Mouse (Mus musculus) CH12.LX (cell line): Measurements from ENCODE around the gene Uhrf1bp1l. TPM values are rescaled to one million over a fixed set of nuclear protein-coding genes. Genes with fewer than 3 reads are reported as not detected.

Source experiments
- DNase-seq: peaks from one replicate; pipeline ENCODE4 v3.0.0-alpha.2; 2013; ENCODE audit errors: extremely low read depth
- H3K27ac ChIP-seq: 2 replicates; pipeline ENCODE4 v1.5.1; 2012; ENCODE audit warnings: low read depth, mild to moderate bottlenecking, control low read depth, moderate library complexity; ENCODE audit not compliant: insufficient read depth
- H3K27me3 ChIP-seq: replicated peaks from 2 replicates; pipeline ENCODE3; 2012; ENCODE audit warnings: inconsistent platforms
- H3K36me3 ChIP-seq, 2 experiments: replicated peaks in 1 of 2; 2 replicates each; pipeline versions ENCODE3 to v1.6.1; 2012; ENCODE audit warnings: inconsistent platforms in 1 of 2, low read length in 1 of 2, mild to moderate bottlenecking in 1 of 2, mixed read lengths in 1 of 2, moderate library complexity in 1 of 2; ENCODE audit not compliant: control insufficient read depth in 1 of 2, insufficient read depth in 1 of 2
- H3K4me1 ChIP-seq, 2 experiments: 2 replicates each; pipeline ENCODE4 v1.6.1; 2012; ENCODE audit warnings: inconsistent platforms in 1 of 2, moderate library complexity in 1 of 2; ENCODE audit not compliant: insufficient read depth in 2 of 2, control insufficient read depth in 1 of 2
- H3K4me2 ChIP-seq: 2 replicates; pipeline ENCODE4 v1.6.1; 2012; ENCODE audit warnings: low read depth, mild to moderate bottlenecking, control low read depth; ENCODE audit not compliant: poor library complexity, insufficient read depth, severe bottlenecking
- H3K4me3 ChIP-seq, 3 experiments: fragments of 150-350 bp in 1 of 3; sonication (generic) in 1 of 3; replicated peaks in 1 of 3; 2 replicates each; pipeline versions ENCODE3 to v1.5.1; 2011 to 2012; ENCODE audit warnings: low read depth in 2 of 3, low read length in 2 of 3, mild to moderate bottlenecking in 2 of 3, moderate library complexity in 2 of 3, control low read depth in 1 of 3, improper control_type of control experiment in 1 of 3, inconsistent platforms in 1 of 3, mixed read lengths in 1 of 3; ENCODE audit not compliant: poor library complexity in 1 of 3
- H3K79me2 ChIP-seq: replicated peaks from 2 replicates; pipeline ENCODE4 v1.6.1; 2012; ENCODE audit warnings: mild to moderate bottlenecking, moderate library complexity; ENCODE audit not compliant: control insufficient read depth, poor library complexity, insufficient read depth, severe bottlenecking; ENCODE audit errors: extremely low read depth
- H3K9ac ChIP-seq: 2 replicates; pipeline ENCODE4 v1.6.1; 2012; ENCODE audit warnings: low read depth, mild to moderate bottlenecking, control low read depth, moderate library complexity; ENCODE audit not compliant: insufficient read depth
- H3K9me3 ChIP-seq: replicated peaks from 2 replicates; pipeline ENCODE3; 2012; ENCODE audit warnings: low read length, inconsistent platforms, mixed read lengths
- BHLHE40 ChIP-seq: IDR thresholded peaks from 2 replicates; pipeline ENCODE4 v1.6.1; 2011; ENCODE audit warnings: mild to moderate bottlenecking, low read depth, low read length, improper control_type of control experiment
- CHD1 ChIP-seq: IDR thresholded peaks from 2 replicates; pipeline ENCODE4 v1.6.1; 2012; ENCODE audit warnings: low read depth, low read length, improper control_type of control experiment, inconsistent platforms
- CHD2 ChIP-seq: IDR thresholded peaks from 2 replicates; pipeline ENCODE4 v1.6.1; 2011; ENCODE audit warnings: low read length, improper control_type of control experiment
- CTCF ChIP-seq, 2 experiments: IDR thresholded peaks in 1 of 2; conservative IDR thresholded peaks in 1 of 2; 2 replicates each; pipeline ENCODE4 v1.5.1; 2011 to 2012; ENCODE audit warnings: low read depth in 2 of 2, low read length in 2 of 2, improper control_type of control experiment in 1 of 2, inconsistent platforms in 1 of 2, mild to moderate bottlenecking in 1 of 2, moderate library complexity in 1 of 2
- ELF1 ChIP-seq: IDR thresholded peaks from 2 replicates; pipeline ENCODE4 v1.6.1; 2014; ENCODE audit warnings: low read depth, mild to moderate bottlenecking, inconsistent platforms, low read length, improper control_type of control experiment
- GABPA ChIP-seq: IDR thresholded peaks from 2 replicates; pipeline ENCODE4 v1.6.1; 2012; ENCODE audit warnings: low read depth, low read length, improper control_type of control experiment, inconsistent platforms; ENCODE audit not compliant: insufficient replicate concordance
- IRF4 ChIP-seq: IDR thresholded peaks from 2 replicates; pipeline ENCODE4 v1.6.1; 2014; ENCODE audit warnings: low read depth, mild to moderate bottlenecking, inconsistent platforms, low read length, improper control_type of control experiment
- JUND ChIP-seq: conservative IDR thresholded peaks from 2 replicates; pipeline ENCODE4 v1.6.1; 2011; ENCODE audit warnings: low read depth, low read length, improper control_type of control experiment
- KAT2A ChIP-seq: IDR thresholded peaks from 2 replicates; pipeline ENCODE4 v1.6.1; 2012; ENCODE audit warnings: low read length, improper control_type of control experiment, inconsistent platforms; ENCODE audit not compliant: insufficient replicate concordance
- MEF2A ChIP-seq: IDR thresholded peaks from 2 replicates; pipeline ENCODE4 v1.6.1; 2014; ENCODE audit warnings: low read depth, mild to moderate bottlenecking, inconsistent platforms, low read length, improper control_type of control experiment, borderline replicate concordance
- MYC ChIP-seq: IDR thresholded peaks from 2 replicates; pipeline ENCODE4 v1.6.1; 2011; ENCODE audit warnings: low read depth, mild to moderate bottlenecking, improper control_type of control experiment, low read length
- NELFE ChIP-seq: IDR thresholded peaks from 2 replicates; pipeline ENCODE4 v1.6.1; 2011; ENCODE audit warnings: low read depth, low read length, improper control_type of control experiment
- PAX5 ChIP-seq: IDR thresholded peaks from 2 replicates; pipeline ENCODE4 v1.6.1; 2012; ENCODE audit warnings: low read length, inconsistent platforms, mixed read lengths
- POLR2A ChIP-seq: IDR thresholded peaks from 2 replicates; pipeline ENCODE4 v1.6.1; 2011; ENCODE audit warnings: low read depth, mild to moderate bottlenecking, improper control_type of control experiment, low read length
- POLR2AphosphoS2 ChIP-seq: IDR thresholded peaks from 2 replicates; pipeline ENCODE4 v1.6.1; 2011; ENCODE audit warnings: low read depth, low read length, improper control_type of control experiment
- RAD21 ChIP-seq: IDR thresholded peaks from 2 replicates; pipeline ENCODE4 v1.6.1; 2011; ENCODE audit warnings: low read depth, mild to moderate bottlenecking, low read length, improper control_type of control experiment, moderate library complexity
- SMC3 ChIP-seq: IDR thresholded peaks from 2 replicates; pipeline ENCODE4 v1.6.1; 2011; ENCODE audit warnings: low read depth, low read length, improper control_type of control experiment
- TCF12 ChIP-seq: IDR thresholded peaks from 2 replicates; pipeline ENCODE4 v1.6.1; 2014; ENCODE audit warnings: low read depth, mild to moderate bottlenecking, inconsistent platforms, low read length, improper control_type of control experiment
- UBTF ChIP-seq: IDR thresholded peaks from 2 replicates; pipeline ENCODE4 v1.6.1; 2012; ENCODE audit warnings: low read depth, mild to moderate bottlenecking, inconsistent platforms, low read length, improper control_type of control experiment, moderate library complexity
- ZC3H11A ChIP-seq: IDR thresholded peaks from 2 replicates; pipeline ENCODE4 v1.6.1; 2012; ENCODE audit warnings: low read depth, mild to moderate bottlenecking, inconsistent platforms, low read length, improper control_type of control experiment
- ZNF384 ChIP-seq: IDR thresholded peaks from 2 replicates; pipeline ENCODE4 v1.6.1; 2012; ENCODE audit warnings: low read depth, low read length, improper control_type of control experiment, inconsistent platforms
- dilution Hi-C: fragments of 300-500 bp; cut with MboI; formaldehyde crosslinking; loops from 2 replicates; pipeline ENCODE4 v1.14.3; 2020; ENCODE audit warnings: low sequenced_read_pairs; ENCODE audit not compliant: extremely low pct_unique_long_range_greater_than_20kb, extremely low pct_ligation_motif_present
- in situ Hi-C: fragments of 300-500 bp; cut with MboI; formaldehyde crosslinking; loops from 3 replicates; pipeline ENCODE4 v1.14.3; 2019; ENCODE audit warnings: low sequenced_read_pairs, low pct_ligation_motif_present, low pct_unique_long_range_greater_than_20kb, mixed read lengths
- polyA plus RNA-seq: library from polyadenylated mRNA; unstranded; fragments of >175 nt; gene quantifications from 2 replicates; pipeline ENCODE4 v1.2.1, GENCODE M21; 2012; ENCODE audit warnings: low read depth; ENCODE audit not compliant: insufficient read length
- total RNA-seq, 2 experiments: library from RNA; depleted of rRNA; stranded (reverse); fragments of 300-350 nt in 1 of 2; fragments of >200 nt in 1 of 2; gene quantifications; 2 replicates each; pipeline ENCODE4 v1.2.3; 2012 to 2014

Uhrf1bp1l gene
- total and polyA plus RNA-seq, 3 experiments: 18.8 to 40.1 (median 27.9) TPM

GRCm38 (mm10) chr10:89832334-89832733 is 87.5 kb downstream of the Uhrf1bp1l start:
- in situ Hi-C loops: no loop called here
- no peak for DNase-seq

GRCm38 (mm10) chr10:89833166-89833565 is 88.4 kb downstream of the Uhrf1bp1l start:
- Histone ChIP-seq H3K27me3 (no peaks in the 10 kb centered on the region), H3K79me2 (no peaks in the 10 kb centered on the region), H3K9ac (no peak overlapping the region), H3K4me3 (no peak overlapping the region), H3K4me2 (no peak overlapping the region), H3K27ac (no peak overlapping the region), H3K36me3 (no peaks in the 10 kb centered on the region), H3K9me3 (no peaks in the 10 kb centered on the region), H3K4me1 (no peaks in the 10 kb centered on the region)
- dilution Hi-C loops: no loop called here
- DNase-seq: no peak
- TF ChIP-seq GABPA (no peak), CHD2 (no peak), ELF1 (no peak), CHD1 (no peak), IRF4 (no peak), SMC3 (no peak), POLR2AphosphoS2 (no peak), CTCF (conservative IDR thresholded peaks at IDR 0.05 in 1 of 2, IDR thresholded peaks at IDR 0.05 in 1 of 2; ENCODE audit: low read depth in 2 of 2, low read length in 2 of 2) (no peak), ZNF384 (no peak), POLR2A (no peak), KAT2A (no peak), JUND (no peak), RAD21 (no peak)
- in situ Hi-C loops: no loop called here

More at GRCm38 (mm10) chr10:89832334-89832733, 87.5 kb downstream of the Uhrf1bp1l start:
- H3K9ac ChIP-seq: no peak overlapping the region
- TF ChIP-seq ZNF384 (no peak), PAX5 (no peak), MEF2A (no peak), CHD1 (no peak), MYC (no peak), BHLHE40 (no peak), CHD2 (no peak), TCF12 (no peak), ZC3H11A (no peak), NELFE (no peak), IRF4 (no peak), UBTF (no peak)
- TF ChIP-seq, all 38 proteins: peak for 0
- no peaks in the 10 kb centered on the region for H3K79me2 ChIP-seq
- dilution Hi-C loops: no loop called here
- H3K4me3 ChIP-seq: no peak overlapping the region
- no peaks in the 10 kb centered on the region for H3K4me1 ChIP-seq
- H3K27me3 ChIP-seq: no peaks in the 10 kb centered on the region
- H3K36me3 ChIP-seq: peaks cover 0 to 3% of the 10 kb centered on the region in 2 experiments
- no peaks in the 10 kb centered on the region for H3K9me3 ChIP-seq
- H3K4me2 ChIP-seq: no peak overlapping the region
- no peak overlapping the region for H3K27ac ChIP-seq
